Mouse (Mus musculus) kidney, adult 2 months (tissue): Measurements from ENCODE around the gene Mrpl20.

Source experiments
- CTCF ChIP-seq: fragments of 200-500 bp; conservative IDR thresholded peaks from 2 replicates; pipeline ENCODE4 v1.5.1; 2011; ENCODE audit warnings: low read depth, mild to moderate bottlenecking, control low read depth, low read length, moderate library complexity, mixed read lengths; ENCODE audit not compliant: insufficient read depth, insufficient read length
- POLR2A ChIP-seq: fragments of 200-500 bp; IDR thresholded peaks from one replicate; pipeline ENCODE4 v1.6.1; 2011; ENCODE audit warnings: low read depth, low read length, control low read depth

- TF ChIP-seq POLR2A (peak; percentile 42), CTCF (no peak)
These were observed 9.4 kb downstream of the Mrpl20 start, which contains the start of gene Ccnl2 for GRCm38 (mm10) chr4:155811929-155812664.
